Mouse (Mus musculus) forebrain, embryonic 12.5 days (tissue): ENCODE results near the gene Dpp8. TPM values are rescaled to one million over a fixed set of nuclear protein-coding genes. Genes with fewer than 3 reads are reported as not detected.

Experiments
- ATAC-seq: fragments of 200-750 bp; cut with Nextera tagmentation; 2 replicates; pipeline ENCODE4 v1.8.0; 2017; ENCODE audit warnings: moderate TSS enrichment; ENCODE audit not compliant: low FRiP score
- H3K27ac ChIP-seq: fragments of 300-500 bp; sonication (generic); 2 replicates; pipeline ENCODE4 v1.5.1; 2016; ENCODE audit warnings: mild to moderate bottlenecking
- H3K27me3 ChIP-seq: fragments of 300-500 bp; sonication (generic); 2 replicates; pipeline ENCODE4 v1.6.1; 2016; ENCODE audit warnings: mild to moderate bottlenecking
- H3K36me3 ChIP-seq: fragments of 300-500 bp; sonication (generic); replicated peaks from 2 replicates; pipeline ENCODE4 v1.6.1; 2016; ENCODE audit warnings: mild to moderate bottlenecking
- H3K4me1 ChIP-seq: fragments of 300-500 bp; sonication (generic); 2 replicates; pipeline ENCODE4 v1.6.1; 2016
- H3K4me2 ChIP-seq: fragments of 300-500 bp; sonication (generic); 2 replicates; pipeline ENCODE4 v1.6.1; 2016; ENCODE audit warnings: mild to moderate bottlenecking, moderate library complexity
- H3K4me3 ChIP-seq: fragments of 300-500 bp; sonication (generic); replicated peaks from 2 replicates; pipeline ENCODE4 v1.5.1; 2016; ENCODE audit warnings: mild to moderate bottlenecking
- H3K9ac ChIP-seq: fragments of 300-500 bp; sonication (generic); 2 replicates; pipeline ENCODE4 v1.6.1; 2016; ENCODE audit warnings: mild to moderate bottlenecking
- H3K9me3 ChIP-seq: fragments of 300-500 bp; sonication (generic); 2 replicates; pipeline ENCODE4 v1.6.1; 2016
- WGBS: fragments of 180-500 bp; shearing (Covaris S2); methylation state at CpG from one replicate; pipeline ENCODE4 v1.1.7; 2016; 5-methylcytosine and 5-hydroxymethylcytosine counted together
- polyA plus RNA-seq: library from polyadenylated mRNA; unstranded; fragments of >200 nt; fragmentation: Nextera tagmentation; extraction: Ambion mirVana; gene quantifications from 2 replicates; pipeline ENCODE4 v1.2.1, GENCODE M21; 2016

The Dpp8 gene
- polyA plus RNA-seq, 1 experiment from 2014 or later = 57.8 TPM

DNA sequence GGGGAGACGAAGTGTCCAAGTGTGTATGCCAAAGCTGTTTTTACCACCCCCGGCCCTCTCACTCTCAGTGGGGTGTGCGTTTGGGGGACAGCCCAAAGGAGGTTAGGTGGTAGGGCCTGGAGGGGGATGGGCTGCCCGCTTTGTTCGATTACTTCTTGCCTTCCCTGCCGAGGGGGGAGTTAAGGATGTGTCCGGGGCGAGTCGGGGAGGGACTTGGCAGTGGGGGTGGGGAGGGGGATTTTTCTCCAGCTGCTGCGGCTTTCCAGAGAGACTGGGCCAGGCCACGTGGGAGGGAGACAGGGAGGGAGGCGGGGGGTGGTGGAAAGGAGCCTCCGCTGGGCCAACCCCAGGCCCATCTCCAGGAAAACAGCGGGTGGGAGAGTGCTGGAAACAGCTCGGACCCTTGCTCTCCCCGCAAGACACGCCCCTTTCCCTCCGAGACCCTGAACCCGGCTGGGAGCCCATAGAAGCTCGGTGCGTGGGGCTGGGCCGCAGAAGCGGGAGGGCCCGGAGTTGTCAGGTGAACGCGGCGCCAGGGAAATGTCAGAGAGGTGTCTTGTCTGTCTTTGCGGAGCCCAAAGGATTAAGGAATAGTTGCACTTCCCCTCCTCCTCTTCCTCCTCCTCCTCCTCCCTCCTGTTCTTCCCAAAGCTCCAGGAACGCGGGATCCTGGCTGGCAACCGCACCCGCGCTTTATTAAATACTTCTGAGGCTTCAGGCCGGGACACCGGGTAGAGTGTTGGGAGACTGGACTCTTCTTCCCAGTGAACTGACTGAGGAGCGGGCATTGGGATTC, 70.4 kb downstream of the Dpp8 start:
- Histone ChIP-seq H3K4me3 (peak overlapping the region; percentile 85), H3K27ac (peak overlapping the region; percentile 83), H3K9ac (peak overlapping the region; percentile 81), H3K9me3 (peaks cover 6% of the 10 kb centered on the region; the same call in 1 of the 2 replicates), H3K27me3 (no peaks in the 10 kb centered on the region; the same call in 1 of the 2 replicates), H3K4me2 (peak overlapping the region; percentile 94), H3K4me1 (peaks cover 21% of the 10 kb centered on the region), H3K36me3 (no peaks in the 10 kb centered on the region)
- peak; percentile 84 for ATAC-seq
- 1% methylated on average over 32 of the region's 36 CpGs for WGBS

DNA sequence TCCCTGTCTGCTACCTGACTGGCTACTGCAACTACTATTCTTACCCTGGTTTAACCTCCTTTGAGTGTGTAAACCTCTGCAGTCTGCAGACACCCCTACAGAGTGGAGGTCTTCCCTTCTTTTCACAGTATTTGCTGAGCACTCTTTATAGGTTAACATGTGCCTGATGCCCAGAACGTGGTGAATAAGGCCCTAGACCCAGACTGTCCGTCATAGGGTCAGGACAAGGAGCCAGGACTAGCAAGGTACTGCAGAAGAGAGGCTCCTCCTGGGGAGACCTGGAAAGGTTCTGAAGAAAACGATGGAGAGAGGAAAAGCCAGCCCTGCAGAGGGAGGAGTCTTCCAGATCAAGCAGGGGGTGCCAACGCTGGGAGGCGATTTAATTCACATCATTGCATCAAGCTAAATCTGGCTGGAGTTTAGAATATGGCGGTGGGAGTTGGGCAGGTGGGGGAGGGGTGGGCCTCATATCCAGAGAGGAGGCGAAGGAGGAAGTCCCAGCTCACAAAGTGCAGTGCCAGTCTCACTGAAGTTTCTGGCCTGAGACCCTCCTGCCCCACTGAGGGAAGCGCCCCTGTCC, 71.0 kb downstream of the Dpp8 start:
- Histone ChIP-seq H3K27ac (peak overlapping the region; percentile 83), H3K4me1 (peaks cover 21% of the 10 kb centered on the region), H3K4me3 (peak overlapping the region; percentile 85), H3K27me3 (no peaks in the 10 kb centered on the region; the same call in 1 of the 2 replicates), H3K36me3 (no peaks in the 10 kb centered on the region), H3K4me2 (peak overlapping the region; percentile 94), H3K9ac (peak overlapping the region; percentile 81; the same call in 1 of the 2 replicates), H3K9me3 (peaks cover 6% of the 10 kb centered on the region; the same call in 1 of the 2 replicates)
- 24% methylated on average over 8 of the region's 8 CpGs for WGBS
- no peak for ATAC-seq

DNA sequence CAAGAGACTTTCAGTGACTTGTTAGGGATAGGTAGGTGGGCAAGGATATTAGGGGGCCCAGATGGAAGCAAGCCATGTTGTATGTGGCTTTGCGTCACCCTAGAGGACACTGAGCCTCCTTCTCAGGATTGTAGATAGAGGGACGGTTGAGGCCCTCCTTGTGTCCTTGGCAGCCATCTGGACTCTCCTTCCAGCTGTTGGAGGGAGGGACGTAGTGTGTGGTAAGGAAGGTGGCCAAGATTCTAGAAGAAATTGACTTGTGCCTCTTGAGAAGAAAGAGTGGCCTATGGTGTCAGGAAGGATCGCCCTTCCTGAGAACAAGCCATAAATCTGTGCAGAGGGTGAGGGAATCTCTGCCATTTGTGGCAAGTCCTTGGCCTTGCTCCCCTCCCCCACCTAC, 74.6 kb downstream of the Dpp8 start:
- 92% methylated on average over 4 of the region's 4 CpGs for WGBS
- no peak overlapping the region for H3K4me3 ChIP-seq
- H3K4me1 ChIP-seq = peaks cover 46% of the 10 kb centered on the region
- H3K27ac ChIP-seq = no peak overlapping the region
- H3K4me2 ChIP-seq = no peak overlapping the region
- no peaks in the 10 kb centered on the region; the same call in 1 of the 2 replicates for H3K27me3 ChIP-seq
- no peaks in the 10 kb centered on the region for H3K9me3 ChIP-seq
- no peak overlapping the region for H3K9ac ChIP-seq
- H3K36me3 ChIP-seq = no peaks in the 10 kb centered on the region
- ATAC-seq = no peak

DNA sequence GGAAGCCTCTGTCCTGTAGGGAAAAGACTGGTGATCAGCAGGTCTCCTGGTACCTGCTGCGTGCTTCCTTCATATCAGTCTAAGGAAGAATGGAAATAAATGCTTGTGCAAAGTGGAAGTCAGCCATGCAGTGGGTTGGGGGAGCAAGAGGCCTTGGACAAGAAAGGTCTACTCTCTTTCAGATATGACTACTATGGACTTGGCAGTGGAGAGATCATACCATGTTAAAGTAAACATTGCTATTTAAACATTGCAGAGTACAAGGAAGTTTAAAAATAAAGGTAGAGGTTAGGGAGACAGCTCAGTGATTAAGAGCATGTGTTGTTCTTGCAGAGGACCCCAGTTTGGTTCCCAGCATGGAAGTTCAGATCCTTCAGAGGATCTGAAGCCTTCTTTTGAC, 75.7 kb downstream of the Dpp8 start:
- no peak for ATAC-seq
- Histone ChIP-seq H3K4me2 (no peak overlapping the region), H3K4me1 (peaks cover 40% of the 10 kb centered on the region), H3K27ac (no peak overlapping the region), H3K4me3 (no peak overlapping the region), H3K27me3 (no peaks in the 10 kb centered on the region; the same call in 1 of the 2 replicates), H3K36me3 (no peaks in the 10 kb centered on the region), H3K9ac (no peak overlapping the region), H3K9me3 (no peaks in the 10 kb centered on the region)
- WGBS = 87% methylated on average over 1 of the region's 1 CpGs

GRCm38 (mm10) chr9:65109132-65110072, 77.2 kb downstream of the Dpp8 start:
- H3K9me3 ChIP-seq = no peaks in the 10 kb centered on the region
- H3K4me1 ChIP-seq = peaks cover 26% of the 10 kb centered on the region
- peak; percentile 91 for ATAC-seq
- WGBS = 7% methylated on average over 24 of the region's 24 CpGs
- no peaks in the 10 kb centered on the region for H3K36me3 ChIP-seq
- H3K9ac ChIP-seq = peak overlapping the region; percentile 50
- H3K27ac ChIP-seq = peak overlapping the region; percentile 96
- H3K4me3 ChIP-seq = peak overlapping the region; percentile 16
- peak overlapping the region; percentile 48 for H3K4me2 ChIP-seq
- H3K27me3 ChIP-seq = no peaks in the 10 kb centered on the region

GRCm38 (mm10) chr9:65111698-65112097, 79.5 kb downstream of the Dpp8 start:
- no peaks in the 10 kb centered on the region for H3K9me3 ChIP-seq
- peaks cover 8% of the 10 kb centered on the region for H3K36me3 ChIP-seq
- H3K9ac ChIP-seq = no peak overlapping the region
- H3K27ac ChIP-seq = no peak overlapping the region
- ATAC-seq = no peak
- H3K4me2 ChIP-seq = no peak overlapping the region
- H3K4me3 ChIP-seq = no peak overlapping the region
- 88% methylated on average over 5 of the region's 5 CpGs for WGBS
- H3K4me1 ChIP-seq = peaks cover 26% of the 10 kb centered on the region
- no peaks in the 10 kb centered on the region for H3K27me3 ChIP-seq

DNA sequence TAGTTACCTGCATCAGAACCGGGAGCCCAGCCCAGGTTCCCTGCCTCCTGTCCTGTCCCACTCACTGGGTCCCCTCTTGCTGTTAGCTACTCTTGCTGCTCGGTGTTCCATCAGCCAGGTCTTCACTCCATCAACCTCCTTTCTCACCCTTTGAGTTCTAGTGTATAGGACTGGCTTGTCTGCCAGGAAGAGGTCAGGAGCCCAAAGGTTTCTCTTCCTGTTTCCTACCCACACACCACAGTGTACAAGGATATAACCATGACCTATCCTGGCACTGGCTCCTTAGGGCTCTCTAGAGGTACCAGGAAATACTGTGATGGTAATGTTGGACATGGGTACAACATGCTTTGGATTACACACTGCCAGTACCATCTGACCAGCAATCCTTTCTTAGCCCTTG, 81.5 kb downstream of the Dpp8 start:
- H3K27me3 ChIP-seq = no peaks in the 10 kb centered on the region
- no peak for ATAC-seq
- no peak overlapping the region for H3K4me3 ChIP-seq
- H3K36me3 ChIP-seq = peaks cover 13% of the 10 kb centered on the region
- H3K4me2 ChIP-seq = no peak overlapping the region
- no peak overlapping the region for H3K9ac ChIP-seq
- 93% methylated on average over 2 of the region's 2 CpGs for WGBS
- peaks cover 22% of the 10 kb centered on the region for H3K4me1 ChIP-seq
- H3K9me3 ChIP-seq = no peaks in the 10 kb centered on the region
- no peak overlapping the region for H3K27ac ChIP-seq

GRCm38 (mm10) chr9:65115891-65116290, 83.7 kb downstream of the Dpp8 start:
- no peak overlapping the region for H3K4me3 ChIP-seq
- no peaks in the 10 kb centered on the region for H3K9me3 ChIP-seq
- peaks cover under 1% of the 10 kb centered on the region for H3K4me1 ChIP-seq
- no peak overlapping the region for H3K9ac ChIP-seq
- H3K4me2 ChIP-seq = no peak overlapping the region
- H3K27ac ChIP-seq = no peak overlapping the region
- H3K27me3 ChIP-seq = no peaks in the 10 kb centered on the region
- no peak for ATAC-seq
- peaks cover 13% of the 10 kb centered on the region for H3K36me3 ChIP-seq
- 67% methylated on average over 2 of the region's 2 CpGs for WGBS

DNA sequence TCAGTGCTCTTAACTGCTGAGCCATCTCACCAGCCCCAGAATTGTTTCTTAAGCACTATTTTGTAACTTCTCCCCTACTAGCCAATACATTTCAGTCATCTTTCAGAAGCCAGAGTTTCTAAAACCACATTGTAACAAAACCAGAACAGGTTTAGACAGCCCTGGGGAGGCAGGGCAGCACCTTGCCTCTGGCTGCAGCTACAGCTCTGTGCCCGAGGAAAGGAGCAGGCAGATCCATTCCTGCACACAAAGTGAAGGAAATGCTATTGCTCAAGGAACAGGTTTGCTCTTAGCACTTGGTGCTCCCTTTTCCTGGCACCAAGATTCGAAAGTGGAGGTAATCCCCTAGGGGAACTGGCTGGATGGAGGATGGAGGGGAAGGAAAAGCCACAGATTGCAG, 85.3 kb downstream of the Dpp8 start:
- no peak overlapping the region for H3K4me2 ChIP-seq
- H3K9me3 ChIP-seq = no peaks in the 10 kb centered on the region
- no peak for ATAC-seq
- H3K27me3 ChIP-seq = peaks cover 14% of the 10 kb centered on the region
- H3K36me3 ChIP-seq = peaks cover 13% of the 10 kb centered on the region
- H3K27ac ChIP-seq = no peak overlapping the region
- no peak overlapping the region for H3K4me3 ChIP-seq
- 66% methylated on average over 2 of the region's 2 CpGs for WGBS
- H3K9ac ChIP-seq = no peak overlapping the region
- no peaks in the 10 kb centered on the region for H3K4me1 ChIP-seq

DNA sequence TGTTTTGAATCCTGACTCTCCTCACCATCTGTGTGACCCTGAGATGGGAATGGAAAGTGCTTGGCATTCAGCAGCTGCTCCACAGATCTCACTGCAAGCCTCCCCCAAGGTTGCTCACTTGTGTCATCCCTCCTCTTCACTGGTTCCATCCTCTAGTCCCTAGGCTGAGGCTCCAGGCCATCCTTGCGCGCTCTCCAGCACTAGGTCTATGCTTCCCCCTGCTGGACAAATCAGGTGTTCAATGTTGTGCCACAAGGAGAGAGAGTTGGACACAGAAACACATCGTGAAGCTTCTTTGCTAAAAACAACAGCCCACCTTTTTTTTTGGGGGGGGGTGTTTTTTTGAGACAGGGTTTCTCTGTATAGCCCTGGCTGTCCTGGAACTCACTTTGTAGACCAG, 88.7 kb downstream of the Dpp8 start:
- 0 out of 2 replicates have a peak overlapping the region, but pooled peaks have one; percentile 8 for H3K27ac ChIP-seq
- no peak overlapping the region for H3K4me2 ChIP-seq
- H3K36me3 ChIP-seq = peaks cover 15% of the 10 kb centered on the region
- 2% methylated on average over 3 of the region's 3 CpGs for WGBS
- H3K4me1 ChIP-seq = peaks cover 11% of the 10 kb centered on the region
- no peaks in the 10 kb centered on the region for H3K9me3 ChIP-seq
- H3K4me3 ChIP-seq = no peak overlapping the region
- no peak overlapping the region for H3K9ac ChIP-seq
- H3K27me3 ChIP-seq = peaks cover 38% of the 10 kb centered on the region
- ATAC-seq = peak; percentile 62; the same call in 1 of the 2 replicates

GRCm38 (mm10) chr9:65122545-65122944, 90.3 kb downstream of the Dpp8 start:
- no peak overlapping the region for H3K4me3 ChIP-seq
- peaks cover 14% of the 10 kb centered on the region; the same call in 1 of the 2 replicates for H3K36me3 ChIP-seq
- no peak for ATAC-seq
- H3K9me3 ChIP-seq = no peaks in the 10 kb centered on the region
- 13% methylated on average over 18 of the region's 18 CpGs for WGBS
- peak overlapping the region; percentile 29; the same call in 1 of the 2 replicates for H3K9ac ChIP-seq
- peaks cover 11% of the 10 kb centered on the region for H3K4me1 ChIP-seq
- no peak overlapping the region for H3K4me2 ChIP-seq
- no peak overlapping the region for H3K27ac ChIP-seq
- peaks cover 38% of the 10 kb centered on the region for H3K27me3 ChIP-seq
